Mouse (Mus musculus): ENCODE results near the gene Zbtb44.
"Not testable (repeated sequence)": the region's sequence is repeated elsewhere in the genome, so short reads cannot be mapped to it uniquely, and the experiment has no call there.

The Zbtb44 gene

GRCm38 (mm10) chr9:31030532-31031413 is at the start of gene Zbtb44:
Gene Zbtb44 (plus strand): TSS chr9:31030644.
- peak; percentile 60 for DNase-seq (ENCODE audit: low spot score)

- DNase-seq (ENCODE audit: low spot score), result no peak
These were observed 44.7 kb upstream of the Zbtb44 start for GRCm38 (mm10) chr9:30985782-30986181.

- DNase-seq (ENCODE audit: low spot score), result no peak
These were observed 37.3 kb upstream of the Zbtb44 start for GRCm38 (mm10) chr9:30993106-30993505.

GRCm38 (mm10) chr9:30996590-30997562 is 33.6 kb upstream of the Zbtb44 start:
- no peak for DNase-seq (ENCODE audit: low spot score)

GRCm38 (mm10) chr9:31000641-31001040 is 29.8 kb upstream of the Zbtb44 start:
- no peak for DNase-seq (ENCODE audit: low spot score)

- DNase-seq (ENCODE audit: low spot score), result no peak
These were observed 27.9 kb upstream of the Zbtb44 start for GRCm38 (mm10) chr9:31002528-31002927.

GRCm38 (mm10) chr9:31009334-31009733 is 21.1 kb upstream of the Zbtb44 start:
- no peak for DNase-seq (ENCODE audit: low spot score)

GRCm38 (mm10) chr9:31010040-31010439 is 20.4 kb upstream of the Zbtb44 start:
- no peak for DNase-seq (ENCODE audit: low spot score)

GRCm38 (mm10) chr9:31010749-31011148 is 19.7 kb upstream of the Zbtb44 start:
- no peak for DNase-seq (ENCODE audit: low spot score)

- DNase-seq (ENCODE audit: low spot score), result no peak
These were observed 18.9 kb upstream of the Zbtb44 start for GRCm38 (mm10) chr9:31011533-31011932.

- no peak for DNase-seq (ENCODE audit: low spot score)
These were observed 17.8 kb upstream of the Zbtb44 start for GRCm38 (mm10) chr9:31012674-31013073.

GRCm38 (mm10) chr9:31013415-31013814 is 17.0 kb upstream of the Zbtb44 start:
- no peak for DNase-seq (ENCODE audit: low spot score)

GRCm38 (mm10) chr9:31017616-31018015 is 12.8 kb upstream of the Zbtb44 start:
- no peak for DNase-seq (ENCODE audit: low spot score)

- DNase-seq (ENCODE audit: low spot score), result no peak
These were observed 12.3 kb upstream of the Zbtb44 start for GRCm38 (mm10) chr9:31018158-31018557.

GRCm38 (mm10) chr9:31018705-31019104 is 11.7 kb upstream of the Zbtb44 start:
- no peak for DNase-seq (ENCODE audit: low spot score)

GRCm38 (mm10) chr9:31028251-31028650 is 2.2 kb upstream of the Zbtb44 start:
- DNase-seq (ENCODE audit: low spot score), result no peak

- DNase-seq (ENCODE audit: low spot score), result peak; percentile 83
These were observed 513 bp upstream of the Zbtb44 start for GRCm38 (mm10) chr9:31029751-31030511.

GRCm38 (mm10) chr9:31031414-31031843 is 985 bp downstream of the Zbtb44 start:
- no peak for DNase-seq (ENCODE audit: low spot score)

GRCm38 (mm10) chr9:31032546-31032945 is 2.1 kb downstream of the Zbtb44 start:
- DNase-seq (ENCODE audit: low spot score), result no peak

GRCm38 (mm10) chr9:31050208-31050607 is 19.8 kb downstream of the Zbtb44 start:
- no peak for DNase-seq (ENCODE audit: low spot score)

- not testable (repeated sequence) for DNase-seq (ENCODE audit: low spot score)
These were observed 21.1 kb downstream of the Zbtb44 start for GRCm38 (mm10) chr9:31051509-31051908.

- DNase-seq (ENCODE audit: low spot score), result no peak
These were observed 28.3 kb downstream of the Zbtb44 start for GRCm38 (mm10) chr9:31058723-31059122.

Data from ovary, postnatal 10 days (tissue).